Mouse (Mus musculus): Measurements from ENCODE around the gene Txndc17.

DNA sequence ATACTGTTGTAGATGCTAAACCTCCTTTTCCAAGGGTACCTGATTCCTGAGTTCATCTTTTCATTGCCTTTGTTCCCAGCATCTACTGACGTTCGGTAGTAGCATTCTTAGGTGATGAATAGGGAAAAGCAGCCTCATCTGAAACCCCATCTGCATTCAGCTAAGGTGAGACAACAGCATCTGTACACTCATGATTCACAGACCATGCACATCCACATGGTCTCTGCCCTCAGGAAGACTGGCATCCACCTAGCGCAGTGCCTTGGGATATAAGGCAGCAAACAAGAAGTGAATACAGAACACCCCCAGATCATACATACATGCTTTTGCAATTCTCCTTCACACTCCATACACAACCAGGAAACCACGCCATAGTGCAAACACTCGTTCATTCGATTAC lies 32.6 kb upstream of the Txndc17 start:
- no peak for TF ChIP-seq EP300 (IDR thresholded peaks at IDR 0.05; ENCODE audit: insufficient read depth, low read depth, low read length)
- TF ChIP-seq CTCF (IDR thresholded peaks at IDR 0.05; ENCODE audit: low read depth, low read length), result no peak
